Mouse (Mus musculus): Measurements from ENCODE around the gene Lrch1. TPM values are rescaled to one million over a fixed set of nuclear protein-coding genes. Genes with fewer than 3 reads are reported as not detected.

Lrch1 gene
- polyA plus RNA-seq, 1 experiment, result 8.4 TPM

DNA sequence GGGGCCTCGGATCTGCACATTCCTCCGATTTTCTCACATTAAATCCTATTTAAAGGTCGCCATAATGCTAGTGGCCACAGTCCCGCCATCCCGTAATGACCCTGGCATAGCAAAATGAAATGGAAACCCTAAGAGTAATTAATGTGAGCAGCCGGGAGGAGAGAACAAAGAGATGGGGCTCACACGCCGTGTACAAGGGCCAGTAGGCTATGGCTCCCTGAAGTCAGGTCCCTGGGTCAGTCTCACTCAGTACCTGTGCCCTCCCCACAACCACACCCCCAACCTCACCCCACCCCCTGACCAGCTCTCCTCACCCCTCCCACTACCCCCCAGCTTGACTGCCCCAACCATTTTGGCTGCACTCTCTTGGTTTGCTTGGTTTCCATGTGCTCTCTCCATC, 31.6 kb downstream of the Lrch1 start:
- Histone ChIP-seq H3K27ac (ENCODE audit: insufficient read depth, low read depth, low read length) (no peak overlapping the region), H3K4me1 (ENCODE audit: control insufficient read depth, insufficient read depth, low read length) (peaks cover 24% of the 10 kb centered on the region), H3K36me3 (ENCODE audit: control insufficient read depth, insufficient read depth, low read length) (no peaks in the 10 kb centered on the region), H3K27me3 (replicated peaks; ENCODE audit: control insufficient read depth, insufficient read depth, low read length) (no peaks in the 10 kb centered on the region), H3K4me3 (ENCODE audit: insufficient read depth, low read depth, low read length) (no peak overlapping the region)
- TF ChIP-seq CTCF (conservative IDR thresholded peaks at IDR 0.05; ENCODE audit: insufficient read depth, insufficient read length, low read depth, low read length) (no peak), POLR2A (IDR thresholded peaks at IDR 0.05; ENCODE audit: low read depth, low read length) (no peak)
- WGBS, result 48% methylated on average over 8 of the region's 8 CpGs
- DNase-seq, result no peak

DNA sequence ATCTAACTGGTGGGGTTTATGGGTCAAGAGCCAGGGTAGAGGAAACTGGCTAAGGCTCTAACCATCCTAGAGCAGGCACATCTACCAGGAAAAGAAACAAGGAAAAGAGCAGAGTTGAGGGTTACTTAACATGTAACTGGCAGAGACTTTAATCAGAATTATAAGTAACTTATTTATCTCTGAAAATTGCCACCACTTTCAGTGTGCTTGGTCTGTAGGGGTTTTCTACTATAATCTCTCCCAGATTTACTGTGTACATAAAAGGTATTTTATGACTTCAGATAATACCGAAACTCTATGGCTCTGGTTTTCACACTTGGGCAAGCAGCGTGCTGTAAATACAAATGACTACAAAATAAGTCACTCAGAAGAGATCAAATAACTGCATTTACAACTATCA, 32.0 kb downstream of the Lrch1 start:
- WGBS, result 48% methylated on average over 2 of the region's 2 CpGs
- H3K27me3 ChIP-seq (replicated peaks; ENCODE audit: control insufficient read depth, insufficient read depth, low read length), result no peaks in the 10 kb centered on the region
- H3K4me1 ChIP-seq (ENCODE audit: control insufficient read depth, insufficient read depth, low read length), result peaks cover 24% of the 10 kb centered on the region
- no peak overlapping the region for H3K27ac ChIP-seq (ENCODE audit: insufficient read depth, low read depth, low read length)
- no peak for DNase-seq
- no peaks in the 10 kb centered on the region for H3K36me3 ChIP-seq (ENCODE audit: control insufficient read depth, insufficient read depth, low read length)
- H3K4me3 ChIP-seq (ENCODE audit: insufficient read depth, low read depth, low read length), result no peak overlapping the region
- TF ChIP-seq CTCF (conservative IDR thresholded peaks at IDR 0.05; ENCODE audit: insufficient read depth, insufficient read length, low read depth, low read length) (no peak), POLR2A (IDR thresholded peaks at IDR 0.05; ENCODE audit: low read depth, low read length) (no peak)

DNA sequence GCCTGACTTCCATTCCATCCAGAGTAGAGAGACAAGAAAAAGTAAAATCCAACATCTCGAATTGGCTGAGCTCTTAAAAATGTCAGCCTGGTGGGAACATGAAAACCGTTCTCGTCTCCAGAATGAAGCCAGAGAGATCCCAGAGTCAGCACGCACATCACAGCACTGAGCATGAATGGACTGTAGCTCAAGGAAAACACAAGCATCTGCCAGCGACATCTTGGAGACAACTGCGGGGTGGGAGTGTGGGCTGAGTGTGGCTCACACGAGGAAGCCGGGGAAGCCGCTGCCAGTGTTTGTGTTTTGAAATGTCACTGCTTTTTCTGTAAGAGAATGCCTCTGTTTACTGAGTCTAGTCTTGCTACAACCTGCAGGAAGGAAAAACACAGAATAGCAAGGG, 32.7 kb downstream of the Lrch1 start:
- H3K4me1 ChIP-seq (ENCODE audit: control insufficient read depth, insufficient read depth, low read length), result peaks cover 24% of the 10 kb centered on the region
- no peak overlapping the region for H3K27ac ChIP-seq (ENCODE audit: insufficient read depth, low read depth, low read length)
- no peaks in the 10 kb centered on the region for H3K36me3 ChIP-seq (ENCODE audit: control insufficient read depth, insufficient read depth, low read length)
- 52% methylated on average over 9 of the region's 9 CpGs for WGBS
- TF ChIP-seq CTCF (conservative IDR thresholded peaks at IDR 0.05; ENCODE audit: insufficient read depth, insufficient read length, low read depth, low read length) (no peak), POLR2A (IDR thresholded peaks at IDR 0.05; ENCODE audit: low read depth, low read length) (no peak)
- DNase-seq, result peak; percentile 29
- no peaks in the 10 kb centered on the region for H3K27me3 ChIP-seq (replicated peaks; ENCODE audit: control insufficient read depth, insufficient read depth, low read length)
- H3K4me3 ChIP-seq (ENCODE audit: insufficient read depth, low read depth, low read length), result no peak overlapping the region

DNA sequence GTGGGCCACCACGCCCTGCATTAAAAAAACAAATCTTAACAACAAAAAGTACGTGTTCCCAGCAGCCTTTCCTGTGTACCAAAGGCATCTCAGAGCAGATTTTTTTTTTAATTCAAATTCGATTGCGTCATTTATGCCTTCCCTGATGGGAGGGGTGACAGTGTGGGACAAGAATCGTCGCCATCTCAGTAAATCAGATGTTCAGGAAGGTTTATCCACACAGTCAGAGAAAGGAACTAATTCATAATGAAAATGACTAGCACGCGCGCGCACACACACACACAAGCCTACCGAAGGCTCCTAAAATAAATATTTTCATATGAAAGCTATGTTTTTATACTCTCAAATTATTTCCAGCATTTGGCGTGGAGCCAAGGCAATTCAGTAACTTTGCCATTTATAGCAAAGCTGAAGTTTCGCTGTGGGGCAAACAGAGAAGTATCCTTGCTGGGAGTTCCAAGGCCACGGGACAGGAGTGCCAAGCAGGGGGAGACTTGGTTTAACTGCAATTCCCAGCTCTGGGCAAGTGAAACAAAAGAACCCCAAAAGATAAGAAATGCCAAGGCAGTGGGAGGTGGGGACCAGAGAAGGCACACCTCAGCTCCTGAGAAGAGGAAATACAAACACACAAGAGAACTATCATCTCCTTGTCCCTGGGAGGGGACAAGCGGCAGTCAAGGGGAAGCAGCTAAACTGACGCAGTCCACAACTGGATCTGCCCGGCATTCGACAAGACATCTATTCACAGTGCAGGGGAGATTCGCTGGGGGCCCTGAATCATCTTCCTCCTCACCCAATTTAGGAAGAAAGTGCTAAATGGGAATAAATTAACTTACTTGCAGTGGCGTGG, 34.1 kb downstream of the Lrch1 start:
- H3K36me3 ChIP-seq (ENCODE audit: control insufficient read depth, insufficient read depth, low read length), result no peaks in the 10 kb centered on the region
- H3K27me3 ChIP-seq (replicated peaks; ENCODE audit: control insufficient read depth, insufficient read depth, low read length), result no peaks in the 10 kb centered on the region
- TF ChIP-seq POLR2A (IDR thresholded peaks at IDR 0.05; ENCODE audit: low read depth, low read length) (no peak), CTCF (conservative IDR thresholded peaks at IDR 0.05; ENCODE audit: insufficient read depth, insufficient read length, low read depth, low read length) (no peak)
- H3K27ac ChIP-seq (ENCODE audit: insufficient read depth, low read depth, low read length), result peak overlapping the region; percentile 41
- H3K4me1 ChIP-seq (ENCODE audit: control insufficient read depth, insufficient read depth, low read length), result peaks cover 21% of the 10 kb centered on the region
- DNase-seq, result peak; percentile 75
- 43% methylated on average over 20 of the region's 20 CpGs for WGBS
- H3K4me3 ChIP-seq (ENCODE audit: insufficient read depth, low read depth, low read length), result 0 out of 2 replicates have a peak overlapping the region, but pooled peaks have one; percentile 3

DNA sequence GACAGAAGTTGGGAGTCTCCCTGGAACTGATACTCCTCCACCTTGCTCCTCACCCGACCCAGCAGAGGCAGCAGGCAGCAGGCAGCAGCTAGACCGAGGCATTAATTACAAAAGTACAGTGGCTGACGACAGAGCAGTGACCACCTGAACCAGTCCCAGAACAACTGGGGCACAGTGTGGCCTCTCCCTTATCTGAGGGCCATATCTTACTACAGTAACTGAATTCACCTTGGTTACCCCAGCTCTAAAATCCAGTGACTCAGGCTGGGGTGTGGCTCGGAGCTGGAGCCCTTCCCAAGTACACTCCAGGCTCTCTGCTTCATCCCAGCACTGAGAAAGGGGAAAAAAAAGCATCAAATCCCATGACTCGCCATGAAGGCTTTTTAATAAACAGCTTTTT, 37.3 kb downstream of the Lrch1 start:
- H3K4me3 ChIP-seq (ENCODE audit: insufficient read depth, low read depth, low read length), result no peak overlapping the region
- peaks cover 12% of the 10 kb centered on the region; the same call in 1 of the 2 replicates for H3K4me1 ChIP-seq (ENCODE audit: control insufficient read depth, insufficient read depth, low read length)
- H3K27ac ChIP-seq (ENCODE audit: insufficient read depth, low read depth, low read length), result no peak overlapping the region; the same call in 1 of the 2 replicates
- H3K36me3 ChIP-seq (ENCODE audit: control insufficient read depth, insufficient read depth, low read length), result no peaks in the 10 kb centered on the region
- 43% methylated on average over 5 of the region's 5 CpGs for WGBS
- no peaks in the 10 kb centered on the region for H3K27me3 ChIP-seq (replicated peaks; ENCODE audit: control insufficient read depth, insufficient read depth, low read length)
- peak; percentile 35 for DNase-seq
- TF ChIP-seq CTCF (conservative IDR thresholded peaks at IDR 0.05; ENCODE audit: insufficient read depth, insufficient read length, low read depth, low read length), result no peak
- no peak for TF ChIP-seq POLR2A (IDR thresholded peaks at IDR 0.05; ENCODE audit: low read depth, low read length)

DNA sequence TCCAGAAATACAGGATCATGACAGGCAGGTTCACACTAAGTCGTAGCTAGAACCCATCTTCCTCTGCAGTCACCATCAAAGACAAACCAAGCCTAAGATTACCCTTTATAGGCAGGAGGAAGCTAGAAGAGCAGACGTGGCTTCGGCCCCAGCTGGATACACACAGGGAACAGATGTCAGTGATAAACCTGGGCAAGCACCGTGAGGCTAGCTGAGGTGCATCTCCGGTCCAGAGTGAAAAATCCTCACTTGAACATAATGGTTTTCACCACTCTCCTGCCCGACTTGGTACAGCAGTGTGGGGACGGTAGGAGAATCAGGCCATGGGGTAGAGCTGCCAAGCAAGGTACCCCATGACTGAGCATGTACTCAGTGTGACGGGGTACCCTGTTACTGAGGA, 38.7 kb downstream of the Lrch1 start:
- Histone ChIP-seq H3K4me3 (ENCODE audit: insufficient read depth, low read depth, low read length) (no peak overlapping the region), H3K27me3 (replicated peaks; ENCODE audit: control insufficient read depth, insufficient read depth, low read length) (no peaks in the 10 kb centered on the region), H3K27ac (ENCODE audit: insufficient read depth, low read depth, low read length) (no peak overlapping the region), H3K4me1 (ENCODE audit: control insufficient read depth, insufficient read depth, low read length) (peaks cover 9% of the 10 kb centered on the region; the same call in 1 of the 2 replicates), H3K36me3 (ENCODE audit: control insufficient read depth, insufficient read depth, low read length) (no peaks in the 10 kb centered on the region)
- TF ChIP-seq POLR2A (IDR thresholded peaks at IDR 0.05; ENCODE audit: low read depth, low read length), result no peak
- WGBS, result 76% methylated on average over 8 of the region's 8 CpGs
- DNase-seq, result no peak

DNA sequence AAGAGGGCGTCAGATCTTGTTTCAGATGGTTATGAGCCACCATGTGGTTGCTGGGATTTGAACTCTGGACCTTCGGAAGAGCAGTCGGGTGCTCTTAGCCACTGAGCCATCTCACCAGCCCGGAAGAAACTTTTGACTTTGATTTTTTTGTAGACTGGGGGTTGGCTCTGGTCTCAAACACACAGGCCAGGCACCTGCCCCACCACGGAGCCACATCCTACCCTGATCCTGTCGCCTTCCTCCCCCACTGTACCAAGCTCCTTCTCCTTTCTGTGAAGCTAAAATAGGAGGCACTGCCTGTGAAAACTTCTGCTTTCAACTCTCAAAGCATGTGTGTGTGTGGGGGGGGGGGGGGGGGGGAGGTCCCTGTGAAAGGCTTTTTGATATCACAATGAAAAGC, 39.4 kb downstream of the Lrch1 start:
- H3K4me3 ChIP-seq (ENCODE audit: insufficient read depth, low read depth, low read length), result no peak overlapping the region
- DNase-seq, result no peak
- no peak overlapping the region for H3K27ac ChIP-seq (ENCODE audit: insufficient read depth, low read depth, low read length)
- TF ChIP-seq CTCF (conservative IDR thresholded peaks at IDR 0.05; ENCODE audit: insufficient read depth, insufficient read length, low read depth, low read length) (no peak), POLR2A (IDR thresholded peaks at IDR 0.05; ENCODE audit: low read depth, low read length) (no peak)
- H3K4me1 ChIP-seq (ENCODE audit: control insufficient read depth, insufficient read depth, low read length), result 0 out of 2 replicates have a peak, but pooled peaks cover 13% of the 10 kb centered on the region
- no peaks in the 10 kb centered on the region for H3K36me3 ChIP-seq (ENCODE audit: control insufficient read depth, insufficient read depth, low read length)
- no peaks in the 10 kb centered on the region for H3K27me3 ChIP-seq (replicated peaks; ENCODE audit: control insufficient read depth, insufficient read depth, low read length)
- WGBS, result 87% methylated on average over 6 of the region's 6 CpGs
